Mouse (Mus musculus): Measurements from ENCODE around the gene Spred2. TPM values are rescaled to one million over a fixed set of nuclear protein-coding genes. Genes with fewer than 3 reads are reported as not detected.
A peak's percentile ranks its signal among the peaks of the same experiment; 100 is the strongest.

The Spred2 gene
- total RNA-seq (2017) = 4.9 and 11.3 TPM in 2 replicates

DNA sequence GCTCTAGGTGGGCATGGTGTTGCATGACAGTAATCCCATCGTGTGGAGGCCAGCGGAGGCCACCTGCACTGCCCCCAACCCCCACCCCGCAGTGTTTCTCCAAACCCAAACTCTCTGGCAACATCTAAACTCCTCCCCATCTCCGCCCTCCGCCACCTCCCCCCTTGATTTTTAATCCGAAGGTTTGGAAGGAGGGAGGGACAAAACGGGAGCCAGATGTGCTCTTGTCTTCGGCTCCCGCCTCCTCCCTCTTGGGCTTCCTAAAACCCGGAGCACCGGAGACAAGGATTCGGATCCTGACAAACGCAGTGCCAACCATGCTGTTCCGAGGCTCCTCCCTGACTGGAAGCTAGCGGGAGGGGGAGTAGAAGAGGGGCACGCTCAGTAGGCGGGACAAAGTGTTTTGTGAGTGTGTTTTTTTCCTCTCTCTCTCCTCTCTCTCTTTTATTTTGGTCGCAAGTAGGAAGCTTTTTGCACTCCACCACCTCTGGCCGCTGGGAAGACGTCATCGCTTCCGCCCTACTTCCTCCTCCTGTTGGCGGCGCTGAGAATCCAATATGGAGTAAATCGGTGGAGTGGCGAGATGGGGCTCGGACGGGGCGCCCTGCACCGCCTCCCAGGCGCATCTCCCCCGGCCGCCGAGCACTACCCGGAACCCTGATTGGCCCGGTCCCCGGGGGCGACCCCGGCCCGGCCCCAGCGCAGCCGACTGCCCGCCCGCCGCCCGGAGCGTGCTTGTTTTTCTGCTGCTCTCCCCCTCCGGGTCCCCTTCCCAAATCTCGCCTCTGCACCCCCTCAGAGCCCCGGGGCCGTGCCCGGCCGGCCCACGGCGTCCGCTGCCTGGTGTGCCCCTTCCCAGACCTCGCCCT, at the start of gene Spred2:
Spred2 (plus strand) TSS at position 488 of the 869 bp plus-strand sequence.
- peak; percentile 43 to 44 for ATAC-seq (replicated peaks in 1 of 2; ENCODE audit: insufficient read depth in 1 of 2, low FRiP score in 2 of 2, low TSS enrichment in 1 of 2, low read depth in 1 of 2, poor library complexity in 2 of 2, severe bottlenecking in 2 of 2)

GRCm38 (mm10) chr11:19875551-19875950, 48.6 kb upstream of the Spred2 start:
- peak in 1 of 2 experiments; percentile 42; a peak in 1 of 4 replicates for ATAC-seq (replicated peaks in 1 of 2; ENCODE audit: insufficient read depth in 1 of 2, low FRiP score in 2 of 2, low TSS enrichment in 1 of 2, low read depth in 1 of 2, poor library complexity in 2 of 2, severe bottlenecking in 2 of 2)

DNA sequence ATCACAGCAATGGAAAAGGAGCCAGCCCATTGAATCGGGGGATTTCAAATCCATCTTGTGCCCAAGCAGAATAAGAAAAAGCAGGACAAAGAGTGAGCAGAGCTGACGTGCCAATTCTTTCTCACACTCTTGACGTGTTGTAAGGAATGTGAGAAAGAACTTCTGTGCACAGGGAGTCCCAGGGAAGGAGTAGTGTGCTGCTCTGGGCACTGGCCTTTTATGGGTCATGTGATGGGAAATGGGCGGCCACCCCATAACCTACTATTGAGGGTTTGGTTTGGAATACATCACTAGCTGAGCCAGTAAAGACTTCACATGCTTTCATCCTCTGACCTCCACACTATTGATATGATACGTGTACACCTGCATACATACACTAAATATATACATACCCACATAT, 48.2 kb upstream of the Spred2 start:
- ATAC-seq (replicated peaks in 1 of 2; ENCODE audit: insufficient read depth in 1 of 2, low FRiP score in 2 of 2, low TSS enrichment in 1 of 2, low read depth in 1 of 2, poor library complexity in 2 of 2, severe bottlenecking in 2 of 2) = no peak; a peak in 1 of 4 replicates

- no peak for ATAC-seq (replicated peaks in 1 of 2; ENCODE audit: insufficient read depth in 1 of 2, low FRiP score in 2 of 2, low TSS enrichment in 1 of 2, low read depth in 1 of 2, poor library complexity in 2 of 2, severe bottlenecking in 2 of 2)
Observed at GRCm38 (mm10) chr11:19877239-19877915, 46.8 kb upstream of the Spred2 start.

- ATAC-seq (replicated peaks in 1 of 2; ENCODE audit: insufficient read depth in 1 of 2, low FRiP score in 2 of 2, low TSS enrichment in 1 of 2, low read depth in 1 of 2, poor library complexity in 2 of 2, severe bottlenecking in 2 of 2) = no peak
Observed at GRCm38 (mm10) chr11:19881342-19881741, 42.8 kb upstream of the Spred2 start.

- ATAC-seq (replicated peaks in 1 of 2; ENCODE audit: insufficient read depth in 1 of 2, low FRiP score in 2 of 2, low TSS enrichment in 1 of 2, low read depth in 1 of 2, poor library complexity in 2 of 2, severe bottlenecking in 2 of 2) = peak in 1 of 2 experiments; percentile 42; a peak in 2 of 4 replicates
Observed at GRCm38 (mm10) chr11:19890700-19891406, 33.3 kb upstream of the Spred2 start.

GRCm38 (mm10) chr11:19893233-19893632, 30.9 kb upstream of the Spred2 start:
- no peak for ATAC-seq (replicated peaks in 1 of 2; ENCODE audit: insufficient read depth in 1 of 2, low FRiP score in 2 of 2, low TSS enrichment in 1 of 2, low read depth in 1 of 2, poor library complexity in 2 of 2, severe bottlenecking in 2 of 2)

GRCm38 (mm10) chr11:19899621-19900020, 24.6 kb upstream of the Spred2 start:
- no peak for ATAC-seq (replicated peaks in 1 of 2; ENCODE audit: insufficient read depth in 1 of 2, low FRiP score in 2 of 2, low TSS enrichment in 1 of 2, low read depth in 1 of 2, poor library complexity in 2 of 2, severe bottlenecking in 2 of 2)

- no peak for ATAC-seq (replicated peaks in 1 of 2; ENCODE audit: insufficient read depth in 1 of 2, low FRiP score in 2 of 2, low TSS enrichment in 1 of 2, low read depth in 1 of 2, poor library complexity in 2 of 2, severe bottlenecking in 2 of 2)
Observed at GRCm38 (mm10) chr11:19900712-19901111, 23.5 kb upstream of the Spred2 start.

GRCm38 (mm10) chr11:19911216-19911615, 13.0 kb upstream of the Spred2 start:
- ATAC-seq (replicated peaks in 1 of 2; ENCODE audit: insufficient read depth in 1 of 2, low FRiP score in 2 of 2, low TSS enrichment in 1 of 2, low read depth in 1 of 2, poor library complexity in 2 of 2, severe bottlenecking in 2 of 2) = no peak

DNA sequence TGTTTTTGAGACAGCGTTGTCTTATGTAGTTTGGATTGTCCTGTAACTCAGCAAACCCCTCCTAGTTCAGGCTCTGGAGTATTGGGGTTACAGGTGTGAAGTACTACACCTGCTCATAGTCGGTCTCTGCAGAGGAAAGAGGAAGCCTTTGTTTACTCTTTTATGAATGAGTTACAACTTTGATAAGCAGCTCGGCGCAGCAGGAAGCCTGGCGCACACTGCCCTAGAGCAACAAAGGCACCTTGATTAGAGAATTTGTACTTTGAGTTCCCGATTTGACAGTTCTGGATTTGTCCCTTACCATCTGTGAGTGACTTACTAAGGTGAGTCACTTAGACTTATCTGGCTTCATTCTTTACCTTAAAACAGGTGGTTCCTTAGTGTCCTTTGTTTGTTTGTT, 12.0 kb upstream of the Spred2 start:
- no peak for ATAC-seq (replicated peaks in 1 of 2; ENCODE audit: insufficient read depth in 1 of 2, low FRiP score in 2 of 2, low TSS enrichment in 1 of 2, low read depth in 1 of 2, poor library complexity in 2 of 2, severe bottlenecking in 2 of 2)

GRCm38 (mm10) chr11:19912661-19913060, 11.5 kb upstream of the Spred2 start:
- no peak for ATAC-seq (replicated peaks in 1 of 2; ENCODE audit: insufficient read depth in 1 of 2, low FRiP score in 2 of 2, low TSS enrichment in 1 of 2, low read depth in 1 of 2, poor library complexity in 2 of 2, severe bottlenecking in 2 of 2)

DNA sequence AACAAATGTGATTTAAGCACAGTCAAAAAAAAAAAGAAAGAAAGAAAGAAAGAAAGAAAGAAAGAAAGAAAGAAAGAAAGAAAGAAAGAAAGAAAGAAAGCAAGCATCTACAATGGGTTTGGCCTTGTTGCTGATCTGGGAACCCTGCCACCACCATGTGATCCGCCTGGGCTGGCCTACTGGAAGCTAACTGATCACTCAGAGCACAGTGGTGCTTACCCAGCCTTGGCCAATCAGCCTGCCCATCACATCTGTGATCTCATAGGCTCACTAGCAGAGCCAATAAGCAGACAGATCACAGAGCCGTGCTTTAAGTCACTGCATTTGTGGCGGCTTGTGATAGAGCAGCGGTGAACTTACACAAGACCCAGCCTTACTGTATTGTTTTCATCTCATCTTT, 10.4 kb upstream of the Spred2 start:
- no peak for ATAC-seq (replicated peaks in 1 of 2; ENCODE audit: insufficient read depth in 1 of 2, low FRiP score in 2 of 2, low TSS enrichment in 1 of 2, low read depth in 1 of 2, poor library complexity in 2 of 2, severe bottlenecking in 2 of 2)

- no peak for ATAC-seq (replicated peaks in 1 of 2; ENCODE audit: insufficient read depth in 1 of 2, low FRiP score in 2 of 2, low TSS enrichment in 1 of 2, low read depth in 1 of 2, poor library complexity in 2 of 2, severe bottlenecking in 2 of 2)
Observed at GRCm38 (mm10) chr11:19917381-19918245, 6.6 kb upstream of the Spred2 start.

DNA sequence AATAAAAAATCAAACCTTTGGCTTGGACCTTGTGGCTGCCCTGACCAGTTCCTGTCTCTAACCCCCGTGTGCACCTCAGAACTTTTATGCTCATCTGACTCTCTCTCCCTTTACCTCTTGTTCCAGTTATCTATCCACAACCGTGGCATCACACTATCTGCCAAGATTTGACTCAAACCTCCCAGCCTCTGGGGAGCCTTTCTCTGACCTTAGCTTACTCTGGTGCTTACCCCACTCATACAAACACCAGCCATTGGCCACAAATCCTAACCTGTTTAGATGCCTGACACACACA, 6.0 kb upstream of the Spred2 start:
- ATAC-seq (replicated peaks in 1 of 2; ENCODE audit: insufficient read depth in 1 of 2, low FRiP score in 2 of 2, low TSS enrichment in 1 of 2, low read depth in 1 of 2, poor library complexity in 2 of 2, severe bottlenecking in 2 of 2) = no peak

DNA sequence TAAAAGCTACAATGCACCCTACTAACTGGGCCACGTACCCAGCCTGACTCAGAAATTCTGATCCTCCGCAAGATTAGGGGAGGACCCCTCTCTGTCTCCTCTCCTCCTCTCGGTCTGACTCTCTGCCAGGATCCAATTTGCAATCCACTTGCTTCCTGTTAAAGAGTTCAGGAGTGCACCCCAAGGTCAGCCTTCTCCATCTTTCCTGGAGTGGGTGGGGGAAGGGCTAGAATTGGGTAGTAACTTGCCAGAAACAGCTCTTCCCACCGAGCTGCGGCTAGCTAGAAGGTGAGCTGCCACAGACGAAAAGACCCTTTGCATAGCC, 4.8 kb upstream of the Spred2 start:
- ATAC-seq (replicated peaks in 1 of 2; ENCODE audit: insufficient read depth in 1 of 2, low FRiP score in 2 of 2, low TSS enrichment in 1 of 2, low read depth in 1 of 2, poor library complexity in 2 of 2, severe bottlenecking in 2 of 2) = peak in 1 of 2 experiments; percentile 0; a peak in 1 of 4 replicates
